Mouse (Mus musculus): ENCODE data around the gene Xirp1.
A peak's percentile ranks its signal among the peaks of the same experiment; 100 is the strongest.

The Xirp1 gene

GRCm38 (mm10) chr9:120023086-120023811, at the start of gene Xirp1:
TSS of gene Xirp1 (minus strand) at chr9:120023598.
- DNase-seq (ENCODE audit: low spot score in 2 of 2) = no peak

- peak; percentile 43 to 65 for DNase-seq (ENCODE audit: low spot score in 2 of 2)
Measured at GRCm38 (mm10) chr9:120073169-120073568, 49.8 kb upstream of the Xirp1 start.

GRCm38 (mm10) chr9:120071251-120071650, 47.9 kb upstream of the Xirp1 start:
- no peak for DNase-seq (ENCODE audit: low spot score in 2 of 2)

- DNase-seq (ENCODE audit: low spot score in 2 of 2) = no peak
Measured at GRCm38 (mm10) chr9:120069779-120070178, 46.4 kb upstream of the Xirp1 start, which contains the start of gene Cx3cr1. TSS of gene Cx3cr1 (minus strand) at chr9:120069879.

- no peak for DNase-seq (ENCODE audit: low spot score in 2 of 2)
Measured at GRCm38 (mm10) chr9:120068047-120068446, 44.6 kb upstream of the Xirp1 start.

- no peak for DNase-seq (ENCODE audit: low spot score in 2 of 2)
Measured at GRCm38 (mm10) chr9:120067609-120068008, 44.2 kb upstream of the Xirp1 start.

GRCm38 (mm10) chr9:120064317-120064716, 40.9 kb upstream of the Xirp1 start:
- no peak for DNase-seq (ENCODE audit: low spot score in 2 of 2)

GRCm38 (mm10) chr9:120058730-120059129, 35.3 kb upstream of the Xirp1 start:
- DNase-seq (ENCODE audit: low spot score in 2 of 2) = no peak

- DNase-seq (ENCODE audit: low spot score in 2 of 2) = no peak
Measured at GRCm38 (mm10) chr9:120056201-120056600, 32.8 kb upstream of the Xirp1 start.

GRCm38 (mm10) chr9:120054545-120055277, 31.3 kb upstream of the Xirp1 start:
- DNase-seq (ENCODE audit: low spot score in 2 of 2) = no peak

- no peak for DNase-seq (ENCODE audit: low spot score in 2 of 2)
Measured at GRCm38 (mm10) chr9:120049407-120049806, 26.0 kb upstream of the Xirp1 start.

- DNase-seq (ENCODE audit: low spot score in 2 of 2) = no peak
Measured at GRCm38 (mm10) chr9:120048495-120048894, 25.1 kb upstream of the Xirp1 start.

GRCm38 (mm10) chr9:120043115-120043514, 19.7 kb upstream of the Xirp1 start:
- no peak for DNase-seq (ENCODE audit: low spot score in 2 of 2)

- no peak for DNase-seq (ENCODE audit: low spot score in 2 of 2)
Measured at GRCm38 (mm10) chr9:120037414-120037813, 14.0 kb upstream of the Xirp1 start.

- no peak for DNase-seq (ENCODE audit: low spot score in 2 of 2)
Measured at GRCm38 (mm10) chr9:120034375-120034774, 11.0 kb upstream of the Xirp1 start.

GRCm38 (mm10) chr9:120032710-120033109, 9.3 kb upstream of the Xirp1 start:
- no peak for DNase-seq (ENCODE audit: low spot score in 2 of 2)

GRCm38 (mm10) chr9:120030421-120030820, 7.0 kb upstream of the Xirp1 start:
- no peak for DNase-seq (ENCODE audit: low spot score in 2 of 2)

GRCm38 (mm10) chr9:120029880-120030279, 6.5 kb upstream of the Xirp1 start:
- DNase-seq (ENCODE audit: low spot score in 2 of 2) = no peak

- DNase-seq (ENCODE audit: low spot score in 2 of 2) = peak in 1 of 2 experiments; percentile 21
Measured at GRCm38 (mm10) chr9:120027401-120028151, 4.2 kb upstream of the Xirp1 start.

- DNase-seq (ENCODE audit: low spot score in 2 of 2) = no peak
Measured at GRCm38 (mm10) chr9:120024625-120025024, 1.2 kb upstream of the Xirp1 start.

GRCm38 (mm10) chr9:120024171-120024570, 773 bp upstream of the Xirp1 start:
- no peak for DNase-seq (ENCODE audit: low spot score in 2 of 2)

GRCm38 (mm10) chr9:120021164-120021563, 2.2 kb downstream of the Xirp1 start:
- no peak for DNase-seq (ENCODE audit: low spot score in 2 of 2)
